ENCODE assay signal across 10 mouse cellular contexts in genomic region chr4:136895861-136896260, GRCm38 (mm10). TPM values are rescaled to one million over a fixed set of nuclear protein-coding genes. Genes with fewer than 3 reads are reported as not detected.
DNase-seq lines count a peak whose midpoint lies in the region; ATAC-seq lines count a peak whose summit lies in the region.
"Had no signal": no experiment of that assay in that cellular context is flagged by ENCODE, and none has a peak within 500 bp of the region (broad histone marks: within the 10 kb centered on the region; RNA-seq: fewer than 3 reads in every experiment).

No protein-coding gene starts in this region.

- no peak overlapping the region for H3K9ac ChIP-seq in hindbrain, embryonic 12.5 days
- H3K9ac ChIP-seq in midbrain, embryonic 13.5 days (replicated peaks) = no peak overlapping the region; the same call in 1 of the 2 replicates
- H3K9ac ChIP-seq: liver, embryonic 12.5 days had no signal

- H3K9me3 ChIP-seq in hindbrain, embryonic 12.5 days (replicated peaks) = no peaks in the 10 kb centered on the region
- no peaks in the 10 kb centered on the region for H3K9me3 ChIP-seq in midbrain, embryonic 13.5 days
- H3K9me3 ChIP-seq: liver, embryonic 12.5 days had no signal

- H3K36me3 ChIP-seq in hindbrain, embryonic 12.5 days = no peaks in the 10 kb centered on the region
- H3K36me3 ChIP-seq in midbrain, embryonic 13.5 days = no peaks in the 10 kb centered on the region
- H3K36me3 ChIP-seq: liver, embryonic 12.5 days had no signal

- 6% methylated on average over 15 of the region's 15 CpGs for WGBS in hindbrain, embryonic 12.5 days
- 4% methylated on average over 15 of the region's 15 CpGs for WGBS in midbrain, embryonic 13.5 days

- intact Hi-C loops in heart, postnatal 14 days (cut with DNase I) = loop anchor here (2.0 kb wide), 1 partner anchor 177 kb away; no protein-coding TSS in a partner anchor
- intact Hi-C loops in left cerebral cortex, postnatal 4 days (cut with DNase I) = loop anchor here (2.0 to 10.0 kb wide), 2 partner anchors 177 to 409 kb away; no protein-coding TSS in a partner anchor

- no peak overlapping the region for H3K27ac ChIP-seq in hindbrain, embryonic 12.5 days
- H3K27ac ChIP-seq in midbrain, embryonic 13.5 days = no peak overlapping the region
- H3K27ac ChIP-seq: liver, embryonic 12.5 days had no signal

- peak overlapping the region; percentile 31; the same call in 1 of the 2 replicates for H3K4me2 ChIP-seq in hindbrain, embryonic 12.5 days (replicated peaks)
- peak overlapping the region; percentile 40 for H3K4me2 ChIP-seq in midbrain, embryonic 13.5 days (replicated peaks)
- H3K4me2 ChIP-seq: liver, embryonic 12.5 days had no signal

- H3K4me3 ChIP-seq in hindbrain, embryonic 12.5 days = 0 out of 2 replicates have a peak overlapping the region, but pooled peaks have one; percentile 1
- no peak overlapping the region; the same call in 1 of the 2 replicates for H3K4me3 ChIP-seq in midbrain, embryonic 13.5 days (replicated peaks)
- H3K4me3 ChIP-seq: liver, embryonic 12.5 days had no signal

- DNase-seq in heart, adult 11 months = peak; percentile 96
- no peak for DNase-seq in heart, postnatal 14 days
- DNase-seq in R1 (ENCODE audit: low read depth, low spot score) = peak; percentile 31
- no peak for DNase-seq in testis, postnatal 14 days (ENCODE audit: low spot score)
- DNase-seq in urinary bladder, adult 2 months (ENCODE audit: low spot score) = no peak
- DNase-seq in left cerebral cortex, postnatal 4 days = no peak
- DNase-seq: gastrocnemius, postnatal 14 days had no signal

- peaks cover 11% of the 10 kb centered on the region for H3K4me1 ChIP-seq in hindbrain, embryonic 12.5 days
- H3K4me1 ChIP-seq in midbrain, embryonic 13.5 days (replicated peaks) = peaks cover 20% of the 10 kb centered on the region
- H3K4me1 ChIP-seq: liver, embryonic 12.5 days had no signal

- no peak for ATAC-seq in hindbrain, embryonic 12.5 days (ENCODE audit: low FRiP score)
- no peak for ATAC-seq in midbrain, embryonic 13.5 days
- ATAC-seq: liver, embryonic 12.5 days had no signal

- peaks cover 63% of the 10 kb centered on the region for H3K27me3 ChIP-seq in hindbrain, embryonic 12.5 days
- H3K27me3 ChIP-seq in midbrain, embryonic 13.5 days = peaks cover 74% of the 10 kb centered on the region

RNA-seq across cellular contexts. Expression of gene C1qa, which starts 2.7 kb away (rescaled TPM):
- 10 to 100 TPM; 39.1 to 41.5 TPM for total RNA-seq in heart, postnatal 14 days (2021)
- 14.6 and 17.8 TPM in 2 replicates for polyA plus RNA-seq in hindbrain, embryonic 12.5 days (2016; fragmentation: Nextera tagmentation; extraction: Ambion mirVana)
- polyA plus RNA-seq in midbrain, embryonic 13.5 days (2015; fragmentation: Nextera tagmentation; extraction: Ambion mirVana) = 14.4 and 16.5 TPM in 2 replicates
- 129 and 140 TPM in 2 replicates for polyA plus RNA-seq in urinary bladder, adult 2 months (2012; rRNA removed)
- total RNA-seq in left cerebral cortex, postnatal 4 days (2021) = 10 to 100 TPM; 12.5 to 14.2 TPM

RNA-seq across cellular contexts. Expression of gene C1qc, which starts 3.0 kb away (rescaled TPM):
- 10 to 100 TPM; 34.9 to 36.4 TPM for total RNA-seq in heart, postnatal 14 days (2021)
- polyA plus RNA-seq in hindbrain, embryonic 12.5 days (2016; fragmentation: Nextera tagmentation; extraction: Ambion mirVana) = 19.7 and 20.3 TPM in 2 replicates
- 13.6 and 16.2 TPM in 2 replicates for polyA plus RNA-seq in midbrain, embryonic 13.5 days (2015; fragmentation: Nextera tagmentation; extraction: Ambion mirVana)
- 115 and 117 TPM in 2 replicates for polyA plus RNA-seq in urinary bladder, adult 2 months (2012; rRNA removed)
- 10 to 100 TPM; 11.3 to 14.8 TPM for total RNA-seq in left cerebral cortex, postnatal 4 days (2021)

RNA-seq across cellular contexts. Expression of gene C1qb, which starts 9.9 kb away (rescaled TPM):
- total RNA-seq in heart, postnatal 14 days (2021) = 10 to 100 TPM; 41.6 to 44.7 TPM
- 31.6 and 34.9 TPM in 2 replicates for polyA plus RNA-seq in hindbrain, embryonic 12.5 days (2016; fragmentation: Nextera tagmentation; extraction: Ambion mirVana)
- 25.0 and 30.4 TPM in 2 replicates for polyA plus RNA-seq in midbrain, embryonic 13.5 days (2015; fragmentation: Nextera tagmentation; extraction: Ambion mirVana)
- polyA plus RNA-seq in urinary bladder, adult 2 months (2012; rRNA removed) = 160 and 175 TPM in 2 replicates
- total RNA-seq in left cerebral cortex, postnatal 4 days (2021) = 10 to 100 TPM; 15.3 to 17.2 TPM

Comparison
In these comparisons a context has a peak if more than half of its experiments do, and no peak if none do; other contexts are left out.
1. DNase-seq: peak in heart, adult 11 months (single experiment) and R1 (single experiment); none in heart, postnatal 14 days (0 of 2), testis, postnatal 14 days (single experiment), urinary bladder, adult 2 months (single experiment) and left cerebral cortex, postnatal 4 days (single experiment).